Mouse (Mus musculus) C3H10T1/2 (cell line): ENCODE results near the gene Zfp1. TPM values are rescaled to one million over a fixed set of nuclear protein-coding genes. Genes with fewer than 3 reads are reported as not detected.

Experiments
- polyA plus RNA-seq, 2 experiments: library from polyadenylated mRNA; unstranded; fragments of >200 nt; fragmentation: generic; extraction: Trizol; gene quantifications; one replicate each; pipeline ENCODE4 v1.2.1; 2012; ENCODE audit warnings: missing spikeins in 2 of 2

Gene Zfp1
- 1 to 10 TPM in 1 of 2 experiments, under 1 TPM in 1; 0.99 to 8.0 TPM for polyA plus RNA-seq

GRCm38 (mm10) chr8:111643264-111644141 lies at the start of gene Zfp1:
TSS of gene Zfp1 (plus strand) at chr8:111643401.

GRCm38 (mm10) chr8:111630105-111630521 lies 13.1 kb upstream of the Zfp1 start, which contains the start of gene Ldhd:
TSS of gene Ldhd (minus strand) at chr8:111630374.

GRCm38 (mm10) chr8:111690960-111691445 lies 47.8 kb downstream of the Zfp1 start, which contains the start of gene Ctrb1:
TSS of gene Ctrb1 (minus strand) at chr8:111691010.

Other genes with a start within 250 kb of the Zfp1 start
- under 1 TPM in 1 of 2 experiments, not detected in 1; 0.04 TPM for gene Fa2h, start 249.6 kb upstream of the Zfp1 start, polyA plus RNA-seq
- 1 to 10 TPM; 2.0 to 6.7 TPM for gene Wdr59, start 121.3 kb upstream of the Zfp1 start, polyA plus RNA-seq
- gene Znrf1, start 107.3 kb upstream of the Zfp1 start, polyA plus RNA-seq: 10 to 100 TPM; 31.6 to 39.4 TPM
- gene Ldhd, start 13.0 kb upstream of the Zfp1 start, polyA plus RNA-seq: under 1 TPM; 0.02 to 0.26 TPM
- gene Ctrb1, start 47.6 kb downstream of the Zfp1 start, polyA plus RNA-seq: under 1 TPM in 1 of 2 experiments, not detected in 1; 0.07 TPM
- 10 to 100 TPM; 41.6 to 58.1 TPM for gene Bcar1, start 100.4 kb downstream of the Zfp1 start, polyA plus RNA-seq
- 10 to 100 TPM in 1 of 2 experiments, 1 to 10 TPM in 1; 8.8 to 68.7 TPM for gene Cfdp1, start 210.9 kb downstream of the Zfp1 start, polyA plus RNA-seq
- gene Tmem170, start 233.3 kb downstream of the Zfp1 start, polyA plus RNA-seq: 1 to 10 TPM in 1 of 2 experiments, under 1 TPM in 1; 0.23 to 1.2 TPM